Mouse (Mus musculus) CD4-positive, CD25-positive, alpha-beta regulatory T cell (primary cell): ENCODE measurements around the gene Zfp963. TPM values are rescaled to one million over a fixed set of nuclear protein-coding genes. Genes with fewer than 3 reads are reported as not detected.

ENCODE experiments used
- polyA plus RNA-seq: library from polyadenylated mRNA; unstranded; fragments of 100-300 nt; shearing (Covaris generic); gene quantifications from one replicate; pipeline ENCODE4 v1.2.1, GENCODE M21; 2017

Zfp963 gene
- 8.4 TPM for polyA plus RNA-seq

GRCm38 (mm10) chr8:69749544-69750454, at the start of gene Zfp963:
Zfp963 (minus strand) TSS chr8:69749970.

GRCm38 (mm10) chr8:69790773-69791367, 41.1 kb upstream of the Zfp963 start, which contains the start of the genes Atp13a1 and Zfp866:
Atp13a1 (plus strand) TSS chr8:69791163.
Zfp866 (minus strand) TSS chr8:69791178.

DNA sequence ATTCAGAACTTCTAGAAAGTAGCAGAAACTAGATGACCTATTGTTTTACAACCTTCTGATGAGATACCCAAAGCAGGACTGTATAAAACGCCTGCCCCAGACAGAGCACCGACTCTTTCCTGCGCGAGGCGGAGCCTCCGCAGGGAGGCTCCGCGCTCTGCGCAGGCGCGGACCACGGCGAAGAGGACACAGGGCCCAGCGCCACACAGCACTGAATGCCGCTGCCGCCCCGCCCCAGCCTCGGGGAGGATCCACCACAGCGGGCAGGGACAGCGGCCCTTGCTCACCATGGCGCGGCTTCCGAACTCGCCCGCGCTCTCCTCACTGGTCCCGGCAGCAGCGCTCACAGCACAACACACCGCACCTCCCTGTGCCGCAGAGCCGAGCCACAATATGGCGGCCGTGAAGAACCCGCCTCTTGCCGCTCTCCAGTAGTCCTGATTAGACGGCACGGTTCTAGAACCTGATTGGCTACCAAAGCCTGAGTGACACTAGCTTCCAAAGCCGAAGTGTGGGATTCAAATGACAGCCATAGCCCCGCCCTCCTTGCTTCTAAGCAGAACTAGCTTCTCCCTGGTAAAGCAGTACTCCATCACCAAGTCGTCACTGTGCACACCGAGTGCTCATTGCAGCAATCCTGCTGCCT, 24.9 kb upstream of the Zfp963 start, which contains the start of gene Gm20422:
Gm20422 (minus strand) TSS at position 384 of the 646 bp plus-strand sequence.

DNA sequence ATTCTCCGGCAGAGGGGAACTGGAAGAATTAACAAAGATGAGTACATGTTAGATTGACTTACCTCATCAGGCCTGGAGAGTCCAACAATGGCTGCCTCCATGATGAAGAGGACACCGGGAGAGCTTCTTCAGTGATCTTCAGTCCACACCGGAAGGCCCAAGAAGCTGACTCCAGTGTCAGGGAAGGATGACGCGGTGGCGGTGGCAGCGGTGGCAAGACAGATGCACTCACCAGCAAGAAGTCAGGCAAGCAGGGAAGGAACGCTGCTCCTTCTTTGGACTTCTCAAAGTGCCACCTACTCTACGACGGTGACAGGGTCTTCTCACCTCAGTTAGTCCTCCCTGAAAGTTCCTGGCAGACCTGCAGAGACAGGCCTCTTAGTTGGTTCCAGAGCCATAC, 39.1 kb downstream of the Zfp963 start, which contains the start of gene Zfp869:
Zfp869 (minus strand) TSS at position 101 of the 400 bp plus-strand sequence.

Other genes with a start within 250 kb of the Zfp963 start
- not detected for gene Gm7697, start 227.0 kb downstream of the Zfp963 start, polyA plus RNA-seq
- 28.5 TPM for gene Zfp868, start 124.4 kb downstream of the Zfp963 start, polyA plus RNA-seq
- 0.77 TPM for gene Zfp964, start 95.5 kb downstream of the Zfp963 start, polyA plus RNA-seq
- 65.9 TPM for gene Zfp869, start 39.2 kb downstream of the Zfp963 start, polyA plus RNA-seq
- gene Gm20422, start 24.9 kb upstream of the Zfp963 start, polyA plus RNA-seq = not detected
- 112 TPM for gene Atp13a1, start 41.2 kb upstream of the Zfp963 start, polyA plus RNA-seq
- 30.3 TPM for gene Zfp866, start 41.2 kb upstream of the Zfp963 start, polyA plus RNA-seq
- 154 TPM for gene Gmip, start 58.7 kb upstream of the Zfp963 start, polyA plus RNA-seq
- gene Lpar2, start 72.5 kb upstream of the Zfp963 start, polyA plus RNA-seq = 0.28 TPM
- 19.4 TPM for gene Pbx4, start 82.5 kb upstream of the Zfp963 start, polyA plus RNA-seq
- 0.14 TPM for gene Cilp2, start 137.7 kb upstream of the Zfp963 start, polyA plus RNA-seq
- 4.1 TPM for gene Tssk6, start 152.2 kb upstream of the Zfp963 start, polyA plus RNA-seq
- 163 TPM for gene Ndufa13, start 152.6 kb upstream of the Zfp963 start, polyA plus RNA-seq
- gene Yjefn3, start 152.7 kb upstream of the Zfp963 start, polyA plus RNA-seq = 3.1 TPM
- 125 TPM for gene Gatad2a, start 246.4 kb upstream of the Zfp963 start, polyA plus RNA-seq